Mouse (Mus musculus) splenic B cell, adult 2 months (primary cell): ENCODE results near the gene Fnip1.

Source experiments
- DNase-seq: peaks from one replicate; pipeline ENCODE4 v3.0.0-alpha.2; 2011; ENCODE audit warnings: low read depth, low spot score
- H3K27me3 ChIP-seq: 2 replicates; pipeline ENCODE4 v1.6.1; 2012; ENCODE audit warnings: mild to moderate bottlenecking, low read length, moderate library complexity, mixed read lengths; ENCODE audit not compliant: control insufficient read depth, poor library complexity, insufficient read depth, severe bottlenecking
- H3K36me3 ChIP-seq: 2 replicates; pipeline ENCODE4 v1.6.1; 2012; ENCODE audit warnings: mild to moderate bottlenecking, low read length, moderate library complexity, mixed read lengths; ENCODE audit not compliant: control insufficient read depth, poor library complexity, insufficient read depth, severe bottlenecking

Fnip1 gene

DNA sequence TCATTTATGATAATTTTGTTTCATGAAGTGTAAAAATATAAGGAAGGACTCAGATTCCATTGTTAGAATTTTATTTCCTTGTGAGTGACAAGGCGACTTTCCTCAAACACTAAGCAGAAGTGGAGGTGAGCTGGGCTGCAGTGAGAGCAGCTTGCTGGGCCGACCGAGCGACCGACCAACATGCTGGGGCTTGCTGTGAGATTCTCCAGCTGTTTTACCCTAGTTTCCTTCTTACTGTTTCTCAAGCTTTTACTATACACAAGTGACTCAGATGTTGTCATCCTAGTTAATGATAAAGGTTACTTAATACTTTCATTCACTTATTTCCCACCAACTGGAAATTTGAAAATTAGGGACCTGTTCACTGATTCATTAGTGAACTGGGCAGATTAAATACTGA, 61.8 kb downstream of the Fnip1 start:
- DNase-seq: no peak

GRCm38 (mm10) chr11:54502546-54503245, 64.7 kb downstream of the Fnip1 start:
- no peak for DNase-seq
- Histone ChIP-seq H3K27me3 (no peaks in the 10 kb centered on the region), H3K36me3 (peaks cover 7% of the 10 kb centered on the region)

More for the DNA sequence above, 61.8 kb downstream of the Fnip1 start:
- Histone ChIP-seq H3K27me3 (no peaks in the 10 kb centered on the region), H3K36me3 (peaks cover 4% of the 10 kb centered on the region)

- Histone ChIP-seq H3K27me3 (no peaks in the 10 kb centered on the region), H3K36me3 (peaks cover 9% of the 10 kb centered on the region)
- no peak for DNase-seq
Observed at GRCm38 (mm10) chr11:54513584-54513983, 75.6 kb downstream of the Fnip1 start.

DNA sequence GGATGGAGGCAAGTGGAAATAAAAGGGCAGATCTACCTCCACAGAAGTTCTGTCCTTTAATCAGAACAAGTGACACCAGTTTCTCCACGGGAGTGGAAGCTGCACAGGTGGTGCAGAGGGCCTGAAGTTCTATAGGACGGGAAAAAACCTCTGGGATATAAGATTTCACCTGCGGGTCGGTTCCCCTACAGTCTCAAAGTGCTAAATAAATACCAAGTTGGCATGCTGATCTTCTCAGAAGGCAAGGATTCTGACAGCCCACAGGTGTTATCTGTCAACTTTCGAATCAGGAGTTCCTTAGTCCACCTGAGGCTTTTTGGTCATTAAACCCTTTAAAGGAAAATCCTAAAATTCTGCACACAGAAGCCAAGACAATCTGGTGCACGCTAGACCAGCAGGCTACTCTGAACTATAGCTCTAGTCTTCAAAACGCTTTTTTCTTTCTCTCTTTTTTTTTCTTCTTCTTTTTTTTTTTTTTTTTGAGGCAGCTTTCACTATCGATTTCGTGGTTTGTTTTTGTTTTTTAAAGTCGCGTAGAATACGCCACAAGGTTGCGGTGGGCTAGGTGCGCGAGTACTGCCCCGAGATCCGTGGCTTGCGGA, 84.0 kb downstream of the Fnip1 start:
- Histone ChIP-seq H3K27me3 (no peaks in the 10 kb centered on the region), H3K36me3 (no peaks in the 10 kb centered on the region)
- peak; percentile 16 for DNase-seq

DNA sequence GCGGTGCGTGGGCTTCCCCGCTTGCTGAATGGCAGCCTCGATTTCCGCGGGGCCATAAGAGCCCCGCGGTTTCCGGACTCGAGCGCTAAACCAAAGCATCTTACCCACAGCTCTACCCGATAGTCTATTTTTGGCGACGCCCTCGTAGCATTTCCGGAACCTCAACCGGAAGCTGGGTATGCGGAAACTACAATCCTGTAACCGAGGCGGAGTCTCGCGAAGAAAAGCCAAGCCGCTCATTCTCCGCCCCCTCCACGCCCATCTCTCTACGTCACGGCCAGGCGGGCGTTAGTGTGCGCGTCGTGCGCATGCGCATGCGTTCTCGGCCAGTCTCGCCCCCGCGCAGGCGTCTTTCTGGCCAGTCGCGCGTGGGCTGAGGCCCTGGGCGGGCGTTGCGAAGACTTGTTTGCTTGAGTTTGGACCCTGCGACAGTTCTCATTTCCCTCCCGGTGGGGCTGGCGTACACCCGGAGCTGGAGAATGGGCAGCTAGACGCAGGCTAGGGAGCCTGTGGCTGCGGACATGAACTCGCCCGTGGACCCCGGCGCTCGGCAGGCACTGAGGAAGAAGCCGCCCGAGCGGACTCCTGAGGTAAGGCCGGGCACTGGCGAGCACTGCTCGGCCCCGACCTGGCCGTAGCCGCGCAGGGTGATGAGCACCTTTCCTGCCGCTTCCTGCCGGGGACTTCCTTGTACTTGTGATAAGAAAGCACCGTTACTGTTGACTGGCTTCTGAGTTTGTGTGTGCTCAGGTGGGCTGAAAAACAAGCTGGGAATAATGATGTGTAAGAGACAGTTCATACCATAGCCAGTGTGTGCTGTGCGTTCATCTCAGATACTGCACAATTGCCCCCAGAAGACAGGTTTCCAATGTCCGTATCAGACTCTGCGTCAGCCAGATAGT, 84.8 kb downstream of the Fnip1 start, which contains the start of gene Rapgef6:
Gene Rapgef6 (plus strand): TSS at position 319 of the 902 bp plus-strand sequence.
- no peaks in the 10 kb centered on the region for H3K27me3 ChIP-seq
- no peaks in the 10 kb centered on the region for H3K36me3 ChIP-seq
- peak; percentile 100 for DNase-seq

DNA sequence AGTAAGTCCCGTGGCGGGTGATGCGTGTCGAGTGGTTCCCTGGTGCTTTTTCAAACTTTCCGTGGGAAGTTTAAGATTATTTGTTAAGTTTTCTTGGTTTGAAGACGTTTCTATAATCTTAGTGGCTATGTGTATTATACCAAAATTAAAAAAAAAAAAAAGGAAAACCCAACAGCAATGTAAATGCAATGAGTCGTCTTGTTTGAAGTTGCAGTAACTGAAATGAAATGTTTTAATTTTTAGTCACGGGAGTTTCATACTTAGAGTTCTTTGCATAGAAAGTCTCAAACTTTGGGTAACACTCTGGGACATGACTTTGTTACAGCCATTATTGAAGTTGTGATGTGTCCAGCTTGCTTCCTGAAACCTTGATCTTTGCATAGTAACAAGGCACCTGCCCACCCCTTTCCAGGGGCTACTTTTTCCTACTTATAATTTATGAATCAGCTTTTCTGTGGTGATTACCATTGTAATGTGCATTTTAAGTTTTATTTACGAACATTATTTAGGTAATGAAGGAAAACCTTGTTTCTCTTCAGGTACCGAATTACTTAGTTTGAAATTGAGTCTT, 85.5 kb downstream of the Fnip1 start:
- Histone ChIP-seq H3K36me3 (no peaks in the 10 kb centered on the region), H3K27me3 (no peaks in the 10 kb centered on the region)
- DNase-seq: no peak

GRCm38 (mm10) chr11:54528002-54528401, 90.0 kb downstream of the Fnip1 start:
- H3K27me3 ChIP-seq: no peaks in the 10 kb centered on the region
- no peaks in the 10 kb centered on the region for H3K36me3 ChIP-seq
- DNase-seq: peak; percentile 26

DNA sequence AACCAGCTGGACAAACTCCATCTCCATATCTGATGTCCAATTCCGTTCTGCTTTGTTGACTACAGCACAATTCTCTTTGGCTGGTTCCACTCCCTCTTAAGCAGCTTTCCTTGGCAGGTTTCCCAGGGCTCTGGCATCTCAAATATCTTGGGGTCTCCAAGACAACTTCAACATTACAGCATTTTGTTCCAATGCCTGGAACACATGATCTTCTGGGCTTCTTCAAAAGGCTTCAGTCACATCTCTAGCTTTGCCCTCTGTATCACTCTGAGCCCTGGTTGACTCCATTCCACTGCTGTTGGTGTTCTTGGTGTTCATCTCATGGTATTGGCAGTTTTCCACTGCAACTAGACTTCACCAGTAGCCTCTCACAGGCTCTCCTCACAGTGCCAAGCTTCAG, 92.4 kb downstream of the Fnip1 start:
- Histone ChIP-seq H3K36me3 (no peaks in the 10 kb centered on the region), H3K27me3 (no peaks in the 10 kb centered on the region)
- no peak for DNase-seq

GRCm38 (mm10) chr11:54530916-54531315, 92.9 kb downstream of the Fnip1 start:
- no peak for DNase-seq
- H3K36me3 ChIP-seq: no peaks in the 10 kb centered on the region
- H3K27me3 ChIP-seq: no peaks in the 10 kb centered on the region

DNA sequence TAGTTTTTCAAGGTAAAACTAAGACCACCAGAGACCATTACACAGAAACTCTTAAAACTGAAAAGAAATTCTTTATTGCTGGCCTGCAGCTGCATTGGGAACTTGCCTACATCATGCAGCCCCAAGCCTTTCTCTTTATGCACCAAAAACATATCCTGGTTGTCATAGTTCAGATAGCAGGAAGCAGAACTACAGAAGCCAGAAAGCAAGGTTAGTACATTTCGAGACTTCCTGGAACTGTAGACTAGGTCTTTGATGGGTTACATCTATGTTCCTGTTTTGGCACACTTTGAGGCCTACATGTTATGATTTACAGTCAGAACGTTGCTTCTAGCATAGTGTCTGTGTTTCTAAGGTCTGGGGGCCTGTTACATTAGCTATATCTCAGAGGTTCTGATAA, 95.8 kb downstream of the Fnip1 start:
- peak; percentile 74 for DNase-seq
- Histone ChIP-seq H3K27me3 (no peaks in the 10 kb centered on the region), H3K36me3 (no peaks in the 10 kb centered on the region)

DNA sequence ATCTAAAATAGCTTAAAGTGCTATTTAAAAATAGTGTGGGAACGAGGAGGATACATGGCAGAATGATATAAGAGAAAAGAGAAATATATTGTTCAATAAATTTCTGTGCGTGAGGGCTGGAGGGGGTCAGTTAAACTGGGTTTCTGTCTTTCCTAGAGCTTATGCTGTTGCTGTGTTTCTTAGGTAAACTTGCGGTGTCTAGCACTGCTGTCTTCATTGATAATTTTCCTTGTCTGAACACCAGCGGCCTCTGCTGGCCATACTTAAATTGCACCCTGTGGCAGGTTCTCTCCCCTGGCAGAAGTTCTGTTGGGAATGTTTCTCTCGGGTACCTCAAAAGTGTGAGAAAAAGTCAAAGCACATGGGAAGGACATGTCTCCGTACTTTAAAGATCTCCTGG, 96.9 kb downstream of the Fnip1 start:
- DNase-seq: peak; percentile 82
- Histone ChIP-seq H3K36me3 (no peaks in the 10 kb centered on the region), H3K27me3 (no peaks in the 10 kb centered on the region)

DNA sequence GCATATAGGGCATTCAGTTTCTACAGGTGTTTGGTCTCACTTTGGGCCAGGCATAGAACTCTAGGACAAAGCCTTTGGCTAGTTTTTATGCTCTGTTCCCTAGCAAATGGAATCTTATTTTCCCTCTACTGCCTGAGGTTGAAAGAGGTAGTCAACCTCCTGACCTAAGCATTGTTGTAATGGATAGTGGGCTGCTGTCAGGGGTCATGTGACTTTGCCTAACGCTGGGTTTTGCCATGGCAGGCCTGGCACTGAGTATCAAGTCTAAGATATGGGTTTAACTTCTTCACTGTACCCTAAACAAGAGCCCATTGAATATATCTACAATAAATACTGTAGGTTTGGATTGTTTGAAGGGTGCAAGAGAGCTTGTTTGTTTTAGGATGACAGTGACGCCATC, 101.0 kb downstream of the Fnip1 start:
- Histone ChIP-seq H3K36me3 (no peaks in the 10 kb centered on the region), H3K27me3 (no peaks in the 10 kb centered on the region)
- no peak for DNase-seq

DNA sequence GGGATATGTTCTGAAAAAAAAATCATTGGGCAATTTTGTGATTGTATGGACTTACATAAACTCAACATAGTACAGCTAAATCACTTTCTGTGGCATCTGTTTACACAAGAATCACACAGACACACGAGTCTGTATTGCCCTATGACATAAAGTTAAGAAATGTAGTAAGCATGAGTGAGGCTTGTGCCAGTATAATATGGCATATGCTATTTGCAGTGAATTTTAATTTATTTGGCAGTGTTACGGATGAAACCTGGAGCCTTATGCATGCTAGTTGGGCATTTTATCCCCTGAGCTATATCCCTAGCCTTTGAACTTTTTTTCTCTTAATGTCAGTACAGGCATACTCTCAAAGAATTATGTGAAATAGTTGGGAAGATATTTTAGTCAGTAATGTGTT, 101.5 kb downstream of the Fnip1 start:
- no peaks in the 10 kb centered on the region for H3K36me3 ChIP-seq
- H3K27me3 ChIP-seq: no peaks in the 10 kb centered on the region
- DNase-seq: no peak

GRCm38 (mm10) chr11:54540328-54540727, 102.3 kb downstream of the Fnip1 start:
- Histone ChIP-seq H3K27me3 (no peaks in the 10 kb centered on the region), H3K36me3 (no peaks in the 10 kb centered on the region)
- no peak for DNase-seq

DNA sequence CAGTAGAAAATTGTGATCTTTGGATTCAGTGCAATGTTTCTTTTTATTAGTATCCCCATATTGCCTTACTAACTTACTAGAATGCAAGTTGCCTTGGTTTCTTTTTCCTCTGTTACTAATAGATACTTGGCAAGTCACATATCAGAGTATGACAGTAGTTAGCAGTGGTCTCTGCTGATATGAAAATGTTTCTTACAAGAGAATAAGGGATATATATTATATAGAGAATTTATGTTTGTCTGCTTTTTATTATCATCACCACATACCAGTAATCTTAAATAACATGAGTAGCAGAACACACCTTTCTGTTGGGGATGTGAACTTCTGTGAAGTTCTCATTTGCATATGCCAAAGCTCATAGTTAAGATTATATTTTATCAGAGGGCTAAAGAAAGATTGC, 104.4 kb downstream of the Fnip1 start:
- Histone ChIP-seq H3K36me3 (no peaks in the 10 kb centered on the region), H3K27me3 (no peaks in the 10 kb centered on the region)
- DNase-seq: no peak
